Mouse (Mus musculus) C3H10T1/2 (cell line): ENCODE measurements around the gene Lsm11. TPM values are rescaled to one million over a fixed set of nuclear protein-coding genes. Genes with fewer than 3 reads are reported as not detected.

Experiments
- polyA plus RNA-seq, 2 experiments: library from polyadenylated mRNA; unstranded; fragments of >200 nt; fragmentation: generic; extraction: Trizol; gene quantifications; one replicate each; pipeline ENCODE4 v1.2.1; 2012; ENCODE audit warnings: missing spikeins in 2 of 2

Lsm11 gene
- polyA plus RNA-seq: 10 to 100 TPM in 1 of 2 experiments, 1 to 10 TPM in 1; 3.4 to 15.6 TPM

DNA sequence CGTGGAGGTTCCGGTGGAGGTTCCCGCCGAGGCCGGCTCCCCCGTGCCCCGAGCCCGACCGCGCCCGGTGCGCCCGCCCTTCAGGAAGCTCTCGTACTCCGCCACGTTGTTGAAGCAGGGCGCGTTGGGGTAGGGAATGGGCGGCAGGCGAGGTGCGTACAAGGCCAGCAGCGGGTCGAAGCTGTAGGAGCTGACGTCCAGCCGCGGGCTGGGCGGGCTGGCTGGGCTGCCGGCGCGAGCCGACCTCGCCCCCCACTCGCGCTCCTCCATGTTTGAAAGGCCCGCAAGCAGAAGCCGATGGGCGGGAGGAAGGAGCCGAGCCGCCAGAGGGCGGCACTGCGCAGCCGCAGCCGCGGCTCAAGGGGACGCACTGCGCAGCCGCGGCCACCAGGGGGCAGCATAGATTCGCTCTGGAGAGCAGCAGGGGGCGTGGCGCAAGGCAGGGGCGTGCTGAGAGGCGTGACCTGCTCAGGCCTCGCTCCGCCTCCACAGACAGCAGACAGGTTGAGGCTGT is at the start of gene Lsm11:
Lsm11 (minus strand) TSS at position 293 of the 514 bp plus-strand sequence.

DNA sequence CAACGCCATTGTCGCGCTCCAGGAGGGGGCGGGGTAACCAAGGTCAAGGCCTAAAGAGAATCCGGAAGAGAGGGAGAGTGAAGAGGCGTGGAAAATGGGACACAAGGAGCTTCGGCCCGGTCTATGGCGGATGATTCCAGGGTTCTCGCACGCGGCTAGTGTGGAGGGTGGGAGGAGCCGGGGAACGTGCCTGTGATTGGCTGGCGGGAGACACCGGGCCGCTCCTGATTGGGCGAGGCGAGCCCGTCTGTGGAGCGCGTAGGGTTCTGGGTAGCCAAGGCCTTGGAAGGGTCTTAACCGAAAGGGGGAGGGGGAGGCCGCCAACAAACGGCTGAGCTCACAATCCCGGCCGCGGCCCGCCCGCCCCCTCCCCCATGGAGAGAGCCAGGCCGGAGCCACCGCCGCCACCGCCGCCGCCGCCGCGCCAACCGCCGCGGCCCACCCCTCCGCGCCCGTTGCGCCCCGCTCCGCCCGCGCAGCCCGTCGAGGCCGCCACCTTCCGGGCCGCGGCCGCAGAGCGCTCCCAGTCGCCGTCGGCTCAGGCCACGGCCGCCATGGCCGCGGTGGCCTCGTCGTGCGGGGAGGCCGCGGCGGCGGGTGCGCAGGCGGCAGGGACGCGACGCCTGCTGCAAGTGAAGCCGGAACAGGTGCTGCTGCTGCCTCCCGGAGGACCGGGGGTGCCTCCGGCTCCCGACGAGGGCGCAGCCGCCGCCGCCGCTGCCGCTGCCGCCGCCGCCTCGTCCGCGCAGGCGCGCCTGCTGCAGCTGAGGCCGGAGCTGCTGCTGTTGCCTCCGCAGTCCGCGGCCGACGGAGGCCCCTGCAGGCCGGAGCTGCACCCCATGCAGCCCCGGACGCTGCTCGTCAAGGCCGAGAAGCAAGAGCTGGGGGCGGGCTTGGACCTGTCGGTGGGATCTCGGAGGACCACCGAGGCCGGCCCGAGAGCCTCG is 35.5 kb upstream of the Lsm11 start, which contains the start of gene Sox30:
Sox30 (plus strand) TSS at position 365 of the 947 bp plus-strand sequence.

GRCm38 (mm10) chr11:45955127-45955627 is 10.4 kb upstream of the Lsm11 start, which contains the start of gene Thg1l:
Gene Thg1l (minus strand): TSS chr11:45955494.

Other genes with a start within 250 kb of the Lsm11 start
- gene Clint1, start 92.9 kb downstream of the Lsm11 start, polyA plus RNA-seq: 10 to 100 TPM in 1 of 2 experiments, 1 to 10 TPM in 1; 3.5 to 27.9 TPM
- 10 to 100 TPM; 14.5 TPM for gene Thg1l, start 10.6 kb upstream of the Lsm11 start, polyA plus RNA-seq
- under 1 TPM; 0.06 to 0.66 TPM for gene Sox30, start 35.4 kb upstream of the Lsm11 start, polyA plus RNA-seq
- 1 to 10 TPM; 2.0 to 2.5 TPM for gene Gm12166, start 107.4 kb upstream of the Lsm11 start, polyA plus RNA-seq
- 10 to 100 TPM in 1 of 2 experiments, under 1 TPM in 1; 0.83 to 18.5 TPM for gene Adam19, start 111.1 kb upstream of the Lsm11 start, polyA plus RNA-seq
- not detected for gene Nipal4, start 221.6 kb upstream of the Lsm11 start, polyA plus RNA-seq